Mouse (Mus musculus) myocyte (in vitro differentiated cells): Measurements from ENCODE around the gene Pld4.

Experiments
- E2F4 ChIP-seq: IDR thresholded peaks from one replicate; pipeline ENCODE4 v1.6.1; 2011; ENCODE audit warnings: mild to moderate bottlenecking, control low read depth, moderate library complexity; ENCODE audit not compliant: insufficient read depth
- MAX ChIP-seq: IDR thresholded peaks from one replicate; pipeline ENCODE4 v1.6.1; 2011; ENCODE audit warnings: low read depth, mild to moderate bottlenecking, control low read depth
- MYOD1 ChIP-seq, 3 experiments: IDR thresholded peaks; one replicate each; pipeline ENCODE4 v1.6.1; 2011; ENCODE audit warnings: control low read depth in 2 of 3, low read depth in 2 of 3, mild to moderate bottlenecking in 2 of 3, moderate library complexity in 1 of 3; ENCODE audit not compliant: insufficient read length in 2 of 3, control insufficient read depth in 1 of 3
- MYOG ChIP-seq, 3 experiments: IDR thresholded peaks; one replicate each; pipeline ENCODE4 v1.6.1; 2011; ENCODE audit warnings: control low read depth in 2 of 3, low read depth in 2 of 3, mild to moderate bottlenecking in 2 of 3; ENCODE audit not compliant: insufficient read length in 2 of 3, control insufficient read depth in 1 of 3, insufficient read depth in 1 of 3
- POLR2A ChIP-seq: IDR thresholded peaks from one replicate; pipeline ENCODE4 v1.6.1; 2011; ENCODE audit warnings: low read depth, mild to moderate bottlenecking, control low read depth, moderate library complexity; ENCODE audit not compliant: insufficient read length
- POLR2AphosphoS2 ChIP-seq: IDR thresholded peaks from one replicate; pipeline ENCODE4 v1.6.1; 2011; ENCODE audit warnings: low read depth, control low read depth; ENCODE audit not compliant: insufficient read length
- SRF ChIP-seq: IDR thresholded peaks from one replicate; pipeline ENCODE4 v1.6.1; 2011; ENCODE audit warnings: low read depth; ENCODE audit not compliant: control insufficient read depth, insufficient read length
- TCF12 ChIP-seq: IDR thresholded peaks from one replicate; pipeline ENCODE4 v1.6.1; 2011; ENCODE audit warnings: mild to moderate bottlenecking, control low read depth; ENCODE audit not compliant: poor library complexity, insufficient read depth, severe bottlenecking
- TCF3 ChIP-seq: IDR thresholded peaks from one replicate; pipeline ENCODE4 v1.6.1; 2011; ENCODE audit warnings: low read depth, control low read depth; ENCODE audit not compliant: insufficient read length
- USF1 ChIP-seq: IDR thresholded peaks from one replicate; pipeline ENCODE4 v1.6.1; 2011; ENCODE audit warnings: low read depth, mild to moderate bottlenecking, control low read depth, moderate library complexity

GRCm38 (mm10) chr12:112774026-112774425 is 13.6 kb downstream of the Pld4 start:
- no peak for TF ChIP-seq USF1
- no peak for TF ChIP-seq POLR2AphosphoS2
- TF ChIP-seq POLR2A, result no peak
- TF ChIP-seq MAX, result no peak
- TF ChIP-seq E2F4, result no peak
- no peak for TF ChIP-seq MYOG (IDR thresholded peaks at IDR 0.05; ENCODE audit: control insufficient read depth in 1 of 3, insufficient read depth in 1 of 3, insufficient read length in 2 of 3, low read depth in 2 of 3)
- TF ChIP-seq TCF12, result no peak
- TF ChIP-seq SRF, result no peak
- TF ChIP-seq TCF3, result no peak
- no peak for TF ChIP-seq MYOD1 (IDR thresholded peaks at IDR 0.05; ENCODE audit: control insufficient read depth in 1 of 3, insufficient read length in 2 of 3, low read depth in 2 of 3)
